Mouse (Mus musculus): ENCODE data around the gene Slc35e3.
"Not testable (repeated sequence)": the region's sequence is repeated elsewhere in the genome, so short reads cannot be mapped to it uniquely, and the experiment has no call there.

Slc35e3 gene

GRCm38 (mm10) chr10:117716686-117717085 is 29.5 kb downstream of the Slc35e3 start:
- intact Hi-C loops (cut with DNase I): no loop called here

GRCm38 (mm10) chr10:117715654-117716053 is 30.5 kb downstream of the Slc35e3 start:
- intact Hi-C loops (cut with DNase I): not testable (repeated sequence)

GRCm38 (mm10) chr10:117714928-117715500 is 31.2 kb downstream of the Slc35e3 start:
- intact Hi-C loops (cut with DNase I): no loop called here

- intact Hi-C loops (cut with DNase I): no loop called here
Measured at GRCm38 (mm10) chr10:117714048-117714545, 32.1 kb downstream of the Slc35e3 start.

- intact Hi-C loops (cut with DNase I): no loop called here
Measured at GRCm38 (mm10) chr10:117713466-117713865, 32.7 kb downstream of the Slc35e3 start.

- intact Hi-C loops (cut with DNase I): no loop called here
Measured at GRCm38 (mm10) chr10:117712871-117713270, 33.3 kb downstream of the Slc35e3 start.

- intact Hi-C loops (cut with DNase I): no loop called here
Measured at GRCm38 (mm10) chr10:117712191-117712754, 33.9 kb downstream of the Slc35e3 start.

- intact Hi-C loops (cut with DNase I): no loop called here
Measured at GRCm38 (mm10) chr10:117711408-117711807, 34.8 kb downstream of the Slc35e3 start.

- intact Hi-C loops (cut with DNase I): no loop called here
Measured at GRCm38 (mm10) chr10:117710604-117711141, 35.5 kb downstream of the Slc35e3 start, which contains the start of gene Mdm2. Gene Mdm2 (minus strand): TSS chr10:117710758.

- intact Hi-C loops (cut with DNase I): no loop called here
Measured at GRCm38 (mm10) chr10:117709930-117710603, 36.1 kb downstream of the Slc35e3 start.

- intact Hi-C loops (cut with DNase I): no loop called here
Measured at GRCm38 (mm10) chr10:117709326-117709830, 36.8 kb downstream of the Slc35e3 start.

- intact Hi-C loops (cut with DNase I): no loop called here
Measured at GRCm38 (mm10) chr10:117708856-117709255, 37.3 kb downstream of the Slc35e3 start.

GRCm38 (mm10) chr10:117708376-117708775 is 37.8 kb downstream of the Slc35e3 start:
- intact Hi-C loops (cut with DNase I): no loop called here

- intact Hi-C loops (cut with DNase I): no loop called here
Measured at GRCm38 (mm10) chr10:117707114-117707838, 38.9 kb downstream of the Slc35e3 start.

- intact Hi-C loops (cut with DNase I): no loop called here
Measured at GRCm38 (mm10) chr10:117706440-117706839, 39.7 kb downstream of the Slc35e3 start.

GRCm38 (mm10) chr10:117705806-117706205 is 40.4 kb downstream of the Slc35e3 start:
- intact Hi-C loops (cut with DNase I): no loop called here

GRCm38 (mm10) chr10:117704964-117705335 is 41.2 kb downstream of the Slc35e3 start:
- intact Hi-C loops (cut with DNase I): no loop called here

GRCm38 (mm10) chr10:117704314-117704963 is 41.7 kb downstream of the Slc35e3 start:
- intact Hi-C loops (cut with DNase I): not testable (repeated sequence)

GRCm38 (mm10) chr10:117703506-117703905 is 42.7 kb downstream of the Slc35e3 start:
- intact Hi-C loops (cut with DNase I): no loop called here

- intact Hi-C loops (cut with DNase I): no loop called here
Measured at GRCm38 (mm10) chr10:117702024-117702833, 43.9 kb downstream of the Slc35e3 start.
